Mouse (Mus musculus): Measurements from ENCODE around the gene D630039A03Rik.

The D630039A03Rik gene

GRCm38 (mm10) chr4:57886066-57886887 lies 29.8 kb downstream of the D630039A03Rik start:
- peak; percentile 52 for DNase-seq

- no peak for DNase-seq
These were observed 30.9 kb downstream of the D630039A03Rik start for GRCm38 (mm10) chr4:57885186-57885585.

DNA sequence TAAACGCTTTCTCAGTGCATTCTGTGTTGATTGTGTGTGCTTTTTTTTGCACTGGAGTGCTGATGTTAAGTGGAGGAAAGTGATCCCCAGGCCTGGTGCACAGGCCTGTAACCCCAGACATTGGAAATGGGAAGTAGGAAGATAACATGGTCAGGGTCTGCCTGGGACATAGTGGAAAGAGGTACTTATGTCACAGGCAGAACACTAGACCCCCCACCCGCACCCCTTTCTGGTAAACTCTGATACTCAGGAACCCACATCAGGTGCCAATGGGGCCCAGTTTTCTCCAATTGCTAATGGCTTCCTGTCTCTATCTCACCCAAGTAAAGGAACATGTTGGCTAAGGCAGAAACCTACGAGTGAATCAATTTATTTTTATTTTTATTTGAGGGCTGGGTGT lies 31.6 kb downstream of the D630039A03Rik start:
- DNase-seq = no peak

GRCm38 (mm10) chr4:57883520-57884421 lies 32.3 kb downstream of the D630039A03Rik start:
- no peak for DNase-seq

DNA sequence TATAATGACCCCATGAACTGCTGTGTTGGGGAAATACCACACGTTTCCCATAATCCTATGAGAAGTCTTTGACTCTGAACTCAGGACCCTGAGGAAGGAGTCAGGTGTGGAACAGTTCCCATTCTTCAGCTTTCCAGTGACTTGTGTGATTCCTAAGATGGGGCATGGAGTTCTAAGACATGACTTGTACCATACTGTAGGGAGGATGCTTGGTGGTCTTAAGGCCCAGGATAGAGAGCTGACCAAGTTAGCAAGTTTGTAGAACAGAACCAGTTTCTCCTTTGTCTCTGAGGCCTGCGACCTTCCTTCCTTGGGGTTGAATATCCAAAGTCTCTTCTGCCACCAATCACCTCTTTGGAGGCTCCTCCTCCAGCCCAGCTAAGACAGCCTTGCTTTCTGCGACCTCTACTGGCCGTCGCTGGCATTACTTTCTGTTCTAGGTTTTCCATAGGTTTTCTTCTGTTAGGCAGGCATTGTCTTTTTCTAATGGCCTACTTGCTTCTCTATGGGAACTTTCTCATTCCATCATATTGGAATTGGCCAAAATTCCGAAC lies 36.2 kb downstream of the D630039A03Rik start:
- peak; percentile 86 for DNase-seq

- DNase-seq = no peak
These were observed 37.0 kb downstream of the D630039A03Rik start for GRCm38 (mm10) chr4:57879137-57879536.

GRCm38 (mm10) chr4:57867454-57867853 lies 48.6 kb downstream of the D630039A03Rik start:
- peak; percentile 48 for DNase-seq

DNA sequence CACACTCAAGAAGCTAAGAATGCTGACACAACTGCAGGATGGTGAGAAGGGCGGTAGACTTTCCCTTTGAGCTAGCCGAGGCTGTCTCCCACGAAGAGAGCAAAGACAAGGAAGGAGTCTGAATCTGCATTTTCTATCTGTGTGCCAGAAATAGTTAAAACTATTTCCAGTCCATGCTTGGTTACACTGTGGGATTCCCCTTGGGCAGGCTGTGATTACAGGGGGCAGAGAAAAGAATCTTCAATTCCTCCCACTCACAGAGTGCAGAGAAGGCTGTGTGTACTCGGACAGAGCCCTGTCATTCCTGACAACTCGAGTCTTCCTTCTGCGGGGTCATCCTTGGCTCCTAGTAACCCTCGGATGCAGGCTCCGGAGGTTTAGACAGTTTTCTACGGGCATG lies 49.1 kb downstream of the D630039A03Rik start:
- no peak for DNase-seq

- DNase-seq = no peak
These were observed 50.0 kb downstream of the D630039A03Rik start for GRCm38 (mm10) chr4:57866088-57866487.

- DNase-seq = no peak
These were observed 53.7 kb downstream of the D630039A03Rik start for GRCm38 (mm10) chr4:57862269-57862986.

DNA sequence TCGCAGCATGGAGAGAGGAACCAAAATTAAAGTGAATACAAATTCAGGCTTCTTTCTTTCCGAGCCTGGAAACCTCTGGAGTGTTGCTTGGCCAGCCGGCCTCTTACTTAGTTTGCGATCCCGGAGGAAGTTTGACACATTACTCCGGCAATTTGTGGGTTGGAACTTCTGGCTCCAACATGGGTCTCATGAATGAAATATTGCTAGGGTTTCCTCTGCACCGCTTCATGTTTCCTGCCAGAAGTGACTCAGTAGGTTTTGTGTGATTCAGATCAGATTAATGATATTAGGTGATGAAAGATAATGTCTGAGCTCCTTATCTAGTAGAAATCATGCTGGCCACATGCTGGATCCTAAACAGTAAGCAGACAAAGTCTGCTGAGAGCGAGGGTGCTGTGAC lies 54.2 kb downstream of the D630039A03Rik start:
- no peak for DNase-seq

DNA sequence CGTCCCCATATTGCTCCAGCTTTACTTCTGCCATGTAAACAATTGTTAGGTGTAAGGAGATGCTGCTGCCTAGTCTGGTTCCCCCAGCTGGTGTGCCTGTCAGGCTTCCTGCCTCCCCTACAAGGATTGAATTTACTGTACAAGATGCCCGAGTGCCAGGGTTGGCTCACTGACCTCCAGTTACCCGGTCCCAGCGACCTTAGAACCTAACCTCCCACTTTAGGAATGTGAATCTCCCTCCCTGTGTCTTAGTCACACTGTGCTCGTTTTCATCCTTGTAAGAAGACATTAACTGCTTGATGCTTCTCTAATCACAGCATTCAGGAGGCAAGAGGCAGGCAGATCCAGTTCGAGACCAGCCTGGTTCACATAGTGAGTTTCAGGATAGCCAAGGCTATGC lies 54.9 kb downstream of the D630039A03Rik start:
- DNase-seq = no peak

- no peak for DNase-seq
These were observed 55.9 kb downstream of the D630039A03Rik start for GRCm38 (mm10) chr4:57860204-57860611.
